Mouse (Mus musculus) kidney, postnatal 0 days (tissue): ENCODE results near the gene Nepn. TPM values are rescaled to one million over a fixed set of nuclear protein-coding genes. Genes with fewer than 3 reads are reported as not detected.
A peak's percentile ranks its signal among the peaks of the same experiment; 100 is the strongest.

Experiments
- ATAC-seq: fragments of 200-750 bp; cut with Nextera tagmentation; replicated peaks from 2 replicates; pipeline ENCODE4 v1.8.0; 2017; ENCODE audit warnings: low read depth, moderate number of reproducible peaks, moderate TSS enrichment, moderate library complexity; ENCODE audit not compliant: low FRiP score
- DNase-seq: peaks from one replicate; pipeline ENCODE4 v3.0.0-alpha.2; 2016; ENCODE audit warnings: low spot score
- H3K27ac ChIP-seq: fragments of 300-500 bp; sonication (generic); 2 replicates; pipeline ENCODE4 v1.5.1; 2014; ENCODE audit warnings: mild to moderate bottlenecking
- H3K27me3 ChIP-seq: fragments of 300-500 bp; sonication (generic); 2 replicates; pipeline ENCODE4 v1.6.1; 2014; ENCODE audit warnings: low read length, mixed read lengths; ENCODE audit not compliant: insufficient read depth
- H3K36me3 ChIP-seq: fragments of 300-500 bp; sonication (generic); 2 replicates; pipeline ENCODE4 v1.6.1; 2014; ENCODE audit warnings: low read length, mixed read lengths; ENCODE audit not compliant: insufficient read depth
- H3K4me1 ChIP-seq: fragments of 300-500 bp; sonication (generic); replicated peaks from 2 replicates; pipeline ENCODE4 v1.6.1; 2014; ENCODE audit warnings: antibody characterized with exemption, low read length, mixed read lengths; ENCODE audit not compliant: insufficient read depth
- H3K4me2 ChIP-seq: fragments of 300-500 bp; sonication (generic); 2 replicates; pipeline ENCODE4 v1.6.1; 2014; ENCODE audit warnings: mild to moderate bottlenecking, low read length, moderate library complexity, mixed read lengths
- H3K4me3 ChIP-seq: fragments of 300-500 bp; sonication (generic); replicated peaks from 2 replicates; pipeline ENCODE4 v1.5.1; 2014; ENCODE audit warnings: low read depth, low read length
- H3K9ac ChIP-seq: fragments of 300-500 bp; sonication (generic); 2 replicates; pipeline ENCODE4 v1.6.1; 2014; ENCODE audit warnings: low read depth, low read length
- H3K9me3 ChIP-seq: fragments of 300-500 bp; sonication (generic); replicated peaks from 2 replicates; pipeline ENCODE4 v1.6.1; 2016; ENCODE audit warnings: low read length, inconsistent platforms, mixed read lengths
- CTCF ChIP-seq: IDR thresholded peaks from 2 replicates; pipeline ENCODE4 v1.5.1; 2016; ENCODE audit warnings: antibody characterized with exemption, low read depth, mild to moderate bottlenecking, moderate library complexity
- WGBS: fragments of 180-500 bp; shearing (Covaris S2); extraction: QIAGEN DNeasy Blood & Tissue Kit; methylation state at CpG from one replicate; pipeline ENCODE4 v1.1.7; 2014; 5-methylcytosine and 5-hydroxymethylcytosine counted together
- polyA plus RNA-seq: library from polyadenylated mRNA; unstranded; fragments of >200 nt; fragmentation: Nextera tagmentation; extraction: Ambion mirVana; gene quantifications from 2 replicates; pipeline ENCODE4 v1.2.1, GENCODE M21; 2015

The Nepn gene
- polyA plus RNA-seq, 1 experiment from 2014 or later, result 2.4 TPM

DNA sequence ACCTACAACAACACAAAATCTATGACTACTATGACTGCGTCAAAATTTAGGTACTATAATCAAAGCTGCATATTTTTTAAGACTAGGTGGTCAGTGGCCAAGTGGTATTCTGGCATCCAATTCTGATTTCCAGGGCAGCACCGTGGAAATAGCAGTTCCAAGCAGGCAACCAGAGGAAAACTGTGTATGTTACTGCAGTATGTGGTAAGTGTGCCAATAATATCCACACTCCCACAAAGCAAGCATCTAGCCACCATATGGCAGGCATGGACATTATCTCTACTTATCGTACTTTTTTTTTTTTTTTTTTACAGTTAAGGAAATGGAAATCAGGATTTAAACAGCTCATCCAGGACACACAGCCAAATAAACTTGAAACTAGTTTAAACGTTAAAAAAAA, 20.4 kb upstream of the Nepn start:
- 87% methylated on average over 4 of the region's 4 CpGs for WGBS
- Histone ChIP-seq H3K9me3 (no peaks in the 10 kb centered on the region), H3K27me3 (no peaks in the 10 kb centered on the region), H3K36me3 (no peaks in the 10 kb centered on the region), H3K4me1 (no peaks in the 10 kb centered on the region), H3K27ac (no peak overlapping the region), H3K4me2 (no peak overlapping the region), H3K9ac (no peak overlapping the region), H3K4me3 (no peak overlapping the region)
- no peak for ATAC-seq
- TF ChIP-seq CTCF, result no peak
- DNase-seq, result no peak

DNA sequence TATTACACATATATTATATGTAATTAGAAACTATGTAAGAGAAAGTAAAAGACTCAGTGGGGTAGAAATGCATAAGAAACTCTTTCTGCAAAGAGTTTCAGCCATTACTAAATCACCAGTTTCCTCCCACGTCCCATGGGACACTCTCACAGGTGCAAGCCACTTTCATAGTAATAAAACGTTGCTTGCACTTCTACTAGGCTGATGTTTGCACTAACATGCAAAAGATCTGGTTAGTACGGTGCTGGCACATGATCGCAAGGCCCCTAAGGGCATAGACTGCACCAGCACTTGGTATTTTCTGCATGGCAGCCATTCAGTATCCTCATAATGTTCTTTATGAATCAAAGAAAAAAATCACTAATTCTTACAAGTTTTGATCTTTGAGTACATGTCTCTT, 14.9 kb upstream of the Nepn start:
- WGBS, result 52% methylated on average over 4 of the region's 4 CpGs
- no peak for ATAC-seq
- Histone ChIP-seq H3K9ac (no peak overlapping the region), H3K36me3 (no peaks in the 10 kb centered on the region), H3K27ac (no peak overlapping the region), H3K9me3 (no peaks in the 10 kb centered on the region), H3K4me3 (no peak overlapping the region), H3K27me3 (no peaks in the 10 kb centered on the region), H3K4me2 (no peak overlapping the region), H3K4me1 (no peaks in the 10 kb centered on the region)
- no peak for TF ChIP-seq CTCF
- no peak for DNase-seq

DNA sequence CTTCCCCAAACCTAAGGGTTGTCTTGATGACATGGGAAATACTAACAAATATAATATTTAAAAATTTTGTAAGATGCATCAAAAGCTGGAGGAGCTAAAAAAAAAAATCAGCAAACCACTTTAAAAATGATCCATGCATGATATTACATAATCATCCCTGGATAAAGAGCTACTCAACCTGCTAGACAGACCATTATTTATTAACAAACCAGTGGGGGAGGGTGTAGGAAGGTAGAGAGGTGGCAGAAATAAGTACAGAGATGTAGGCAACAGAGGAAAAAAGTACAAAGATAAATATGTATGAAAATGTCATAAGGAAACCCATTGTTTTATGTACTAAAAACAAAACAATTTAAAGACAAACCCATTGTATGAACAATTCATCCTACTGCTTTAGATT, 14.1 kb upstream of the Nepn start:
- Histone ChIP-seq H3K36me3 (no peaks in the 10 kb centered on the region), H3K27me3 (no peaks in the 10 kb centered on the region), H3K4me3 (no peak overlapping the region), H3K27ac (no peak overlapping the region), H3K4me1 (no peaks in the 10 kb centered on the region), H3K9ac (no peak overlapping the region), H3K4me2 (no peak overlapping the region), H3K9me3 (no peaks in the 10 kb centered on the region)
- DNase-seq (no peak), ATAC-seq (no peak)
- TF ChIP-seq CTCF, result no peak

DNA sequence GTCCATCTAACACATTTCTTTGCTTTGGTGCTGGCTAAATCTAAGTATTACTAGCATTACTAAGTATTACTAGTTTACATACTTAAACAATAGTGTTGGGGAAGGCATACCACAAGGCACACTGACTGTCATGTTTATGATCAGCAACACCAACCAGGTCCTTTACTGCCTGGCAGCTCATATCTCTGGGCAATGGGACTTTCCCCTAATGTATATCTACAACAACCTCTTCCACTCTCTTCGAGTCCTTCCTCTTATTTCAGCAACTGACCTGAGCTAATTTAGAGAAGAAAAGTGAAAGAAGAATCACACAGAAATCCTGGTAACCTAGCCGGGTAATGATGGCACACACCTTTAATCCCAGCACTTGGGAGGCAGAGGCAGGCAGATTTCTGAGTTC, 12.3 kb upstream of the Nepn start:
- H3K4me1 ChIP-seq, result no peaks in the 10 kb centered on the region
- no peaks in the 10 kb centered on the region for H3K27me3 ChIP-seq
- no peak overlapping the region for H3K9ac ChIP-seq
- H3K36me3 ChIP-seq, result no peaks in the 10 kb centered on the region
- no peak overlapping the region for H3K27ac ChIP-seq
- WGBS, result 90% methylated on average over 2 of the region's 2 CpGs
- no peak overlapping the region for H3K4me3 ChIP-seq
- no peak overlapping the region for H3K4me2 ChIP-seq
- DNase-seq (no peak), ATAC-seq (no peak)
- H3K9me3 ChIP-seq, result no peaks in the 10 kb centered on the region
- TF ChIP-seq CTCF, result no peak

DNA sequence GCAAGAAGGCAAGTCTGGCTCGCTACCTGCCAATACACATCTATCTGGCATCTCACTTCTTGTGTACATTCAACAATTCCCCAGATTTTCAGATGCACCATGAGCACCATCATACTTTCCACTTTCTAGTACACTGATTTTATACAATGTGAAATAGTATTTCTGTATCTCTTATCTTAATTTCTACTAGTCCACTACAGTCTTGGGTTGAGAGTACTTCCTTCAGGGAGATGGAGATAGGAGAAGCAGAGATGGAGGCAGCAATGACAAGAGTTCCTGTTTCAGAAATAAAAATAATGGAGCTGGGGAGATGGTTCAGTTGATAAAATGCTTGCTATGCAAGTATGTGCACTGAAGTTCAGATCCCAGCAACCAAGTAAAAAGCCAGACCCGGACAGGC, 11.0 kb upstream of the Nepn start:
- H3K27me3 ChIP-seq, result no peaks in the 10 kb centered on the region
- TF ChIP-seq CTCF, result no peak
- no peak for DNase-seq

DNA sequence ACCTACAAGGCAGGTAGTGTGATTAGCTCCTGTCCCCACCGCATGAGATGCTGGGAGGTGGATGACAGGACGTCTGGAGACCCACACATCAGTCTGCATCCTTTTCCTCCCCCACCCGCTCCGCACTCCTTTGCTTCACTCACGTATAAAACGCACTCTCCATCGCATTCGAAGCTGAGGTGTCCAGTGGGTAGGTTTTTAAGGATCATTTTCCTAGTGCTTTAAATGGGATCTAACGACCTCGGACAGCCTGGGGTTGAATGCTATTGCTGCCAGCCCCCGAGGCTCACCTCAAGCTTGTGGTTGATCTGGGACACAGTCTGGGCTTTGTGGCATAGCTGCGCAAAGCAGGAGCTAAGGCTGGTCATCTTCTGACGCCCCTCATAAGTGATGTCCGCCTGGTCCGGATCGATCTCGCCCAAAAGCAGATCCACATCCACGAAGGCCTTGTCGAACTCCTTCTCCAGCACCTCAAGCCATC, 7.4 kb upstream of the Nepn start:
- Histone ChIP-seq H3K4me2 (peak overlapping the region; percentile 73), H3K4me3 (peak overlapping the region; percentile 77), H3K4me1 (0 out of 2 replicates have a peak, but pooled peaks cover 4% of the 10 kb centered on the region), H3K9ac (peak overlapping the region; percentile 82), H3K27ac (peak overlapping the region; percentile 97), H3K27me3 (no peaks in the 10 kb centered on the region), H3K36me3 (no peaks in the 10 kb centered on the region), H3K9me3 (no peaks in the 10 kb centered on the region)
- WGBS, result under 1% methylated on average over 19 of the region's 19 CpGs
- DNase-seq (peak; percentile 29), ATAC-seq (peak; percentile 23; the same call in 1 of the 2 replicates)
- TF ChIP-seq CTCF, result no peak

More for the DNA sequence above, 11.0 kb upstream of the Nepn start:
- no peak for ATAC-seq
- H3K27ac ChIP-seq, result no peak overlapping the region
- no peaks in the 10 kb centered on the region for H3K9me3 ChIP-seq
- H3K9ac ChIP-seq, result no peak overlapping the region
- no peak overlapping the region for H3K4me3 ChIP-seq
- 0 out of 2 replicates have a peak, but pooled peaks cover 1% of the 10 kb centered on the region for H3K4me1 ChIP-seq
- WGBS, result 86% methylated on average over 2 of the region's 2 CpGs
- no peaks in the 10 kb centered on the region for H3K36me3 ChIP-seq
- H3K4me2 ChIP-seq, result no peak overlapping the region
